Mouse (Mus musculus): ENCODE data around the gene Zfyve27.

Gene Zfyve27

DNA sequence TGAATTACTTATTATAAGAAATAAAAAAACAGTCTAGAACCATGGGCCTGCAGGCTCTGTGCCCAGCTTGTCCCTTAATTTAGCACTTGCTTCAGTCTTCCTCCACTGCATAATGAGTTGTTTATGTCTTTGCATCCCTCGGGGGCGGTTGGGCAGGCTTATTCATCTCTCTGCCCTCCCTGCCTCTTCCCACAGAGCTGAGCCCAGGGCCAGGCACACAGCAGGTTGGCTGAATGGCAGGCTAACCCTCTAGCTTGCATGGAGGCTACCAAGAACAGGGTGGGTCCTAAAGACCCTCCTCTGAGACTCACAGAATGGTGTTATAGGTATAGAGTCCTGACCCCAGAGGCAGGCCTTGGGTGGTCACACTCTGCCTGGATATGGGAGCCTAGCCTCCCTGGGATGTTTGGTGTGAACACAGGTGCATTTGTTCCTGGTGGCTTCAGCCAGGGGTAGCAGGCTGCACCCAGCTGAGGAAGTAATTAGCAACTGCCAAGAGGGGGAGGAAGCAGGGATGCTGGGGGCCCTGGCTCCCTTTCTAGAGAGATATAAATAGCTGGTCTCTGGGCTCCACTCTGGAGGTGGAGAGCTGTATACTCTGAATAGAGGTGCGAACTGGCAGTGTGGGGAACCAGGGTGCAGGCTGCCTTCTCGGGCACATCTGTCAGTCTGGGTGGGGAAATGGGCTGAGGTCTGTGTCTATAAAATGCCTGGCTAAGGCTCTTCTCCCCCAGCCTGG lies 74.0 kb downstream of the Zfyve27 start:
- DNase-seq (ENCODE audit: low read depth, low spot score): no peak

DNA sequence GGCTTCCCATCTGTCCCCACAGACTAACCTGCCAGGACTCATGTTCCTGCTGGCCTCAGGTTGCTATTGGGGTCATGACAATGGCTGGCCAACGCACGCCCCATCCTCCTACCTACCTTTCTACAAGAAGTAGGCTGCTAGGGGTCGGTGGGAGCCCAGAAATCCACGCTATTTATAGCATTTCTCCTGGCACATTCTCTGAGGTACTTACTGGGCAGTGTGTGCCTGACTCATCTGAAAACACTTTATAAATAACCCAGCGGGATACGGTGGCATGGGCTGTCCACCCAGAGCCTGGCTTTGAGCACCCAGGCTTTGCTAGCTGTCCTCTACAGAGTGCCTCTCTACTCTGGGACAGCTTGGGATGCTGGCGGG lies 74.6 kb downstream of the Zfyve27 start:
- no peak for DNase-seq (ENCODE audit: low read depth, low spot score)

DNA sequence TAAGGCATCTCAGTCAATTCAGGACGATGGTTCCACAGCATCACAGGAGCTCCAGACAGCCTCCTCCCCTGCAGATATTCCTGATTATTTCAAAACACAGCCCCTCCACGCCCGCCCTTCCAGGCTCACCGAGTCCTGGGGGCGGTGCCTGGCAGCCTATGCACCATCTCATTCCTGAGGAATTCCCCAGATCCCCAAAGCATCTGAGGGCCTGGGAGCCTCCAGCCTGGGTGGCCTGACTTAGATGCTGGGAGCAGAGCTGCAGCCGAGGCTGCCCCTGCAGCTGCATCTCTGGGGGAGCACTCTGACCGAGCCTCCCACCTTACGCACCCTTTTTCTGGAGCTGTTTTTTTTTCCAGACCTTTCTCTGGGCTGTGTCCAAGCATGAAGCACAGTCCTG lies 77.1 kb downstream of the Zfyve27 start:
- DNase-seq (ENCODE audit: low read depth, low spot score): no peak

DNA sequence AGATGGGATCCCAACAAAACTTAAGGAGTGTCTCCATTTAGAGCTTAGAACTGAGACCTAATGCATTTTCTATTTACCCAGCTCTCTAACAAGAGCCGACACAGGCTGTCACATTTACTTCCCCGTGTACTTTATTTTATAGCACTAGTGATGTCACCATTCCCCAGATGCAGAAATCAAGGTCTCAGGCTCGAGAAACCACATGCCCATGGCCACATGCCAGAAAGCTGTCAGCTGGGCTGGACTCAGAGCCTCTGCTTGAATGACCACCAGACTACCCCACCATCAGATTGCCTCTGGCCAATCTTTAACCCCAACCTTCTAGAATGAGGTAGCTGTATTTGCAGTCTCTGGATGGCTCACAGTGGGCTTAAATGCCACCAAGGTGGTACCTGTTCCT lies 79.7 kb downstream of the Zfyve27 start:
- no peak for DNase-seq (ENCODE audit: low read depth, low spot score)

Data from mesoderm, embryonic 11.5 days (tissue).